Mouse (Mus musculus) ES-Bruce4 (cell line): ENCODE data around the gene Gm813.

ENCODE experiments used
- CTCF ChIP-seq: IDR thresholded peaks from one replicate; pipeline ENCODE4 v1.8.1; 2011; ENCODE audit warnings: low read depth, low read length
- EP300 ChIP-seq: IDR thresholded peaks from 2 replicates; pipeline ENCODE4 v1.6.1; 2011; ENCODE audit warnings: low read depth, low read length; ENCODE audit not compliant: insufficient read depth
- POLR2A ChIP-seq: IDR thresholded peaks from one replicate; pipeline ENCODE4 v1.8.1; 2011; ENCODE audit warnings: low read length; ENCODE audit not compliant: insufficient read depth

DNA sequence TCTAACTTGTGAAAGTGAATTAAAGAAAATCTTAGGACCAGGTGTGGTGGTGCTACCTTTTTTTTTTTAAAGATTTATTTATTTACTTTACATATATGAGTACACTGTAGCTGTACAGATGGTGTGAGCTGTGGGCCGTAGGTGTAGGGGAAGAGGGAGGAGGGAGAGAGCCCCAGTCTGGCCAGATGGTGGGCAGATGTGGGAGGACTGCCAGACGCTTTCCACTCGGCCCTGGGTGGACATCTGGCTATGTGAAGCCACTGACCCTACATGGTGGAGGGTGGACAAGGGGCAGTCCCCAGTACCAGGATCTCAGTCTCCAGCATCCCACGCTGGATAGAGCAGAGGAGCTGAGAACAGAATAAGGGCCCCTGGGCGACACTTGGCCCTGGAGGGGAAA is 9.7 kb downstream of the Gm813 start:
- TF ChIP-seq CTCF (no peak), EP300 (no peak), POLR2A (no peak)
